Mouse (Mus musculus) C2C12 (cell line): Measurements from ENCODE around the gene Hecw2.

ENCODE experiments used
- CTCF ChIP-seq: IDR thresholded peaks from one replicate; pipeline ENCODE4 v1.5.1; 2011; ENCODE audit not compliant: control insufficient read depth, insufficient read depth, insufficient read length
- MYOD1 ChIP-seq: IDR thresholded peaks from one replicate; pipeline ENCODE4 v1.6.1; 2011; ENCODE audit warnings: low read depth; ENCODE audit not compliant: control insufficient read depth, insufficient read length

DNA sequence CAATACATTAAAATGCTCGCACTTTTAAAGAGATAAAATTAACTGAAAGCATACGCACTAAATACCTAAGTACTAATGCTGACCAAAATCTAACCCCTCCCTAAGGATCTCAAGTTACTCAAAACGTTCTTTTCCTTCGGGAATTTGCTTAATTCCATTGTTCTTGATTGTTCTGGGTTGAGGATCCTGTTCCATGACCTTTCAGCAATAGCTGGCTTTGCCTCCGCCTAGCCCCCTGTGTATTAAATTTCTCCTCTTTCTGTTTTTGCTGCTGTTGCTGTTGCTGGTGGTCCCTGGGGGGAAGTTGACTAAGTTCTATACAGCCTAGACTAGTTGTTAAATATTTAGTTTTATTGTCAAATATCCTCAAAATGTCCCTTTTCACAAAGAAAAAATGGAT is 85.7 kb downstream of the Hecw2 start:
- no peak for TF ChIP-seq CTCF
- no peak for TF ChIP-seq MYOD1
